Mouse (Mus musculus) embryonic fibroblast, embryonic 13.5 days (primary cell): ENCODE results near the gene Sub1. TPM values are rescaled to one million over a fixed set of nuclear protein-coding genes. Genes with fewer than 3 reads are reported as not detected.

ENCODE experiments used
- H3K27ac ChIP-seq: 2 replicates; pipeline ENCODE4 v1.5.1; 2012; ENCODE audit warnings: low read length, control low read depth, inconsistent platforms; ENCODE audit not compliant: insufficient read depth
- H3K4me1 ChIP-seq: 2 replicates; pipeline ENCODE4 v1.6.1; 2011; ENCODE audit warnings: low read length; ENCODE audit not compliant: control insufficient read depth, insufficient read depth
- H3K4me3 ChIP-seq: 2 replicates; pipeline ENCODE4 v1.5.1; 2011; ENCODE audit warnings: mild to moderate bottlenecking, control low read depth, low read length; ENCODE audit not compliant: insufficient read depth
- CTCF ChIP-seq: IDR thresholded peaks from 2 replicates; pipeline ENCODE4 v1.5.1; 2011; ENCODE audit warnings: mild to moderate bottlenecking, control low read depth, low read length, moderate library complexity, borderline replicate concordance; ENCODE audit not compliant: insufficient read depth
- POLR2A ChIP-seq: IDR thresholded peaks from 2 replicates; pipeline ENCODE4 v1.6.1; 2011; ENCODE audit warnings: low read depth, mild to moderate bottlenecking, control low read depth, low read length, moderate library complexity
- polyA plus RNA-seq: library from polyadenylated mRNA; stranded (reverse); fragments of >200 nt; gene quantifications from 2 replicates; pipeline ENCODE4 v1.2.4, GENCODE M21; 2011; ENCODE audit warnings: low read depth; ENCODE audit not compliant: missing spikeins, insufficient read length

Gene Sub1
- polyA plus RNA-seq, 1 experiment: 174 TPM

DNA sequence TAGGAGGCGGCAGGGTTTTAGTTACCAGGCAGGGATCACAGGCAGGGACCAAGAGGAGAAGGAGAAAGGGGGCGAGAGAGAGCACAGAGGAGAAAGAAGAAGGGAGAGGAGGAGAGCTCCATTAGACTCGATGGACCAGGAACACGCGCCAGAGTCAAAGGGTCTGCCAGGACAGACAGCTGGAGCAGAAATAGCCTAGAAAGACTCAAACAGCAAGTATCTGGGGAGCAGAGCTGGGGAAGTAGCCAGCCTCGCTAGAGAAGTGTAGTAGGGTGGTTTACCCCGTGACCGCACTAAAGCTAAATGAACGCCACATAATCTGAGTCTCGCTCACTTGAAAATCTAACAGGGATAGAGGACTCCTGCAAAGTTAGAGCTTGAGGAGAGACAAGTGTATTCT lies 26.2 kb downstream of the Sub1 start:
- no peak for TF ChIP-seq POLR2A
- no peaks in the 10 kb centered on the region for H3K4me1 ChIP-seq

DNA sequence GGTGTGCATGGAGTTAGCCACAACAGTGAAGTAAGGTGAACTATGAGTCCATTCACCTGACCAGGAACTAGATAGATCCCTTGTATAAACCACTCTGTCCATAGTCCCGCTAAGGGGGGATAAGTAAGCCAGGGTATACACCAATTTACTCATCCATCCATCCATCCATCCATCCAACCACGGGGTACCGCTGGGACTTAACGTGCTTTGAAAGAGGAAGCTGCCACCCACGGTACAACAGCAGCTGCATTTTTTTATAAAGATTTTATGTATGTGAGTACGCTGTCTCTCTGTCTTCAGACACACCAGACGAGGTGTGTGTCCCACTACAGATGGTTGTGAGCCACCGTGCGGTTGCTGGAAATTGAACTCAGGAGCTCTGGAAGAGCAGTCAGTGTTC lies 27.9 kb downstream of the Sub1 start:
- Histone ChIP-seq H3K27ac (no peak overlapping the region), H3K4me1 (no peaks in the 10 kb centered on the region), H3K4me3 (no peak overlapping the region)
- no peak for TF ChIP-seq CTCF
- no peak for TF ChIP-seq POLR2A

More for the DNA sequence above, 26.2 kb downstream of the Sub1 start:
- H3K27ac ChIP-seq: no peak overlapping the region
- H3K4me3 ChIP-seq: no peak overlapping the region

DNA sequence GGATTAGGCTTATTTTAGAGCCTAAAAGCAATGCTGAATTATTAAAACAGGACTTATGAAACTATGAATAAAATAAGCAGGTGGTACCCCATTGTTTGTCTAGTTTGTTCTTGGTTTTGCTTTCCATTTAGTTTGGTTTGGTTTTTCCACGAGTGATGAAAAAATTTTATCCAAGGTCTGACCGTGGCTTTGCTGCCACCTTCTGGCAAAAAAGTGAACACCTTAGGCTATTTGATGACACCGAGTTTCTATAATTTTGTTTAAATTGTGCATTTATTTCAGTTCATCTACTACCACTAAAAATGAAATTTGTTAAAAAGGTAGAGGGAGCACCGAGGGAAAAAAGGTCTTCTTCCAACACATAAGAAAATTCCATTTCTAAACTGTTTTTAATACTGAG lies 30.4 kb downstream of the Sub1 start:
- TF ChIP-seq POLR2A (no peak), CTCF (no peak)
- H3K27ac ChIP-seq: no peak overlapping the region
- H3K4me3 ChIP-seq: no peak overlapping the region
- H3K4me1 ChIP-seq: no peaks in the 10 kb centered on the region

DNA sequence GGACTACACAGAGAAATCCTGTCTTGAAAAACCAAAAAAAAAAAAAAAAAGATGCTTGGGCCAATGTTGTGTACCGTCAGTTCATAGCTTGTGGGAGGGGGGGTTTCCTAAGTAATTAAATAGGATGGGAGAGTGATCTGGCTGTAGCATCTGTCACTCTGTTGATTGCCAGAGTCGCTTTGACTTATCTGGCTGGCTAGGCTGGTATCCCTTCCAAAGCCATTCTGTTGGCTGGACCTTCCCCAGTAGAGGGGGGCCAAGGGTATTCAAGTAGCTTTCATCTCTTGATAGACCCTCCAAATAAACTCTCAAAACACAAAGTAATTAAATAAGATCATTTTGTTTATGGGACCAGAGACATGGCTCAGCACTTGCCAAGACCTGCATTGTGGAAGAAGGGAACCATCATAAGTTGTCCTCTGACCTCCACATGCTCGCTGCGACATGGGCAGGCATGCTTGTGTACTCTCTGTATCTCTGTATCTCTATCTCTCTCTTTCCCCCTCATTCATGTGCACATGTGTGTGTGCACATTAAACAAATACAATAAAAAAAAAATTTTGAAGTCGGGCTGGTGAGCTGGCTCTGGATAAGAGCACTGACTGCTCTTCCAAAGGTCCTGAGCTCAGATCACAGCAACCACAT lies 31.5 kb downstream of the Sub1 start:
- Histone ChIP-seq H3K4me1 (peaks cover 2% of the 10 kb centered on the region; the same call in 1 of the 2 replicates), H3K27ac (no peak overlapping the region), H3K4me3 (no peak overlapping the region)
- no peak for TF ChIP-seq CTCF
- TF ChIP-seq POLR2A: no peak

DNA sequence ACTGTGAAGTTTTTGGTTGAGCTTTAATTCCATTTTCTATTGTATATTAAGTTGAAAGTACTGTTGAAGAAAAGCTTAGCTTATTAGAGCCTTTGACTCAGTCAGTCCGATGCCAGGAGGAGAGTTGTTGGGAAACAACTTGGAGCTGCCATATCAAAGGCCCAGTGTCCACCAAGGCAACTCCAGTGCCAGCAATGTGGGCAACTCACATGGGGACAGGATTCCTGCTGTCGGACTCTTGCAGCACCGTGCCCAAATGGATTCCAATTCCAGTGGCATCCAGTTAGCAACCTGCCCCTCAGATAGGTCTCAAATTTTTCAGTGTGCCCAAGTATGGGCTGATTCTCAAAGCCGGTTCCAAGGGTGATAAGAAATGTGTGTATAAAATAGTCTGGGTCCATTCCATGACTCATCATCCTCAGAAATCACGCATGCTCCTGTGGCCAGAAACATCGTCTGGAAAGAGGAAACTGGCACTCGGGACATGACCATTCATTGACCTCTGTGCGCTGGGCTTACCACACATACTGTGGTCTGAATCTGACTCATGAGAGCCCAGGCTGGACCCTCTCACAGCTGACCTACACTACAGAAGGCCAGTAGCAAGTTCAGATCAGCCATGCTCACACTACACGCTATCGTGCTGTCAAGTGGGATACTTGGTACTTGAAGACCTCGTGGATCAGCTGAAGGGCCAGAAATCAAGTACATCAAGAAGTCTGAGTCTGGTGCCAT lies 32.8 kb downstream of the Sub1 start:
- H3K27ac ChIP-seq: no peak overlapping the region
- peaks cover 2% of the 10 kb centered on the region; the same call in 1 of the 2 replicates for H3K4me1 ChIP-seq
- TF ChIP-seq CTCF (no peak), POLR2A (no peak)
- H3K4me3 ChIP-seq: no peak overlapping the region

DNA sequence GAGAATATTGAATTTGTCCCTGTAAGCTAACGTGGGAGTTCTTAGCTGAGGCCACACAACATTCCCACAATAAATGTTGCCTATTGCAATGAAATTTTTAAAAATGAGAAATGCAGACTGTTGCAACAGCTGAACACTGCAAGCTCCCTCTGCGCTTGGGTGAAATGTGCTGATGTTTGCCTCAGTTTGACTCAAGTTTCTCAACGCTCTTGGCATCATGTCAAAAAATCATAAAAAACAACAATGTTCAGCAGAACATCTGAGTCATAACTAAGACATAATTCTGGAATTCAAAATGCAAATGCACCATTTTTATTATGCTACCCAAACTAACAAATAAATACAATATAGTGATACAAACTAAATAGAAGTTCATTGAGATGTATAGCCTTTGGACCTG lies 37.1 kb downstream of the Sub1 start:
- TF ChIP-seq CTCF: no peak
- TF ChIP-seq POLR2A: no peak
- Histone ChIP-seq H3K4me1 (peaks cover 2% of the 10 kb centered on the region; the same call in 1 of the 2 replicates), H3K4me3 (no peak overlapping the region), H3K27ac (no peak overlapping the region)

DNA sequence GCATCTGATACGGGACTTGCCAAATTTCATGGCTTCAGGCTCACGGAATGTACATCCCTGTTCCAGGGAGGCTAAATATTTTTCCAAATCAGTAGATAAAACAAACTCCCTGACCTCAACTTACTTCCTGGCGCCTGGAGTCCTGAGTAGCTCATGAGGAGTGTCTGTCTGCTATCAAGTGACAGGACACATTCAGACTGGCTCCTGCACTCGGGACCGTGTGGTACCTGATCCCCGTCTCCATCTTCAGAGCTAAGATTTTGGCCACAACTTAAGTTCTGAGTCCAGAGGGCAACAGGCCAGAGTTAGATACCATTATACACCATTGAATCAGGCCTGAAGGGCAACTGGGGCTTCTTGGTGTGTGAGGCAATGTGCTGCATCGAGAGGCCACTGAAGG lies 40.7 kb downstream of the Sub1 start:
- H3K4me3 ChIP-seq: no peak overlapping the region
- no peak overlapping the region for H3K27ac ChIP-seq
- TF ChIP-seq CTCF (no peak), POLR2A (no peak)
- H3K4me1 ChIP-seq: peaks cover 2% of the 10 kb centered on the region; the same call in 1 of the 2 replicates

DNA sequence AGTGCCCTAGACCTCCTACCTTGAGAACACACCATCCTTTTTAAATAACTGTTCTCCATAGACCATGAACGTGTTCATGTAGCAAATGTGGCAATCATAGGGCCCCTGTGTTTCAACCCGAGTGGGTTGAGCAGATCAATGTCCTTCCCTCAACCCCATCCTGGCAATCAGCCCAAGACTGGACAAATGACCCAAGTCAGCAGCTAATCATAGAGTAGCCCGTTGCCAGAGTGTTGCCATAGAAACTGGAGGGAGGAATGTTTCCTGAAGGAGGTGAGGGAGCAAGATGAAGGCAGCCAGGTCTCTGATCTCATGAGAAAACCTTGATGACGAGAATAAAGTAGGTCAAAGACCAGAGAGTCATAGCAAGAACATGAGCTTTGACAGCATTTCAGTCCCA lies 42.6 kb downstream of the Sub1 start:
- no peak overlapping the region for H3K4me3 ChIP-seq
- no peak for TF ChIP-seq POLR2A
- no peak for TF ChIP-seq CTCF
- H3K4me1 ChIP-seq: no peaks in the 10 kb centered on the region
- H3K27ac ChIP-seq: no peak overlapping the region

DNA sequence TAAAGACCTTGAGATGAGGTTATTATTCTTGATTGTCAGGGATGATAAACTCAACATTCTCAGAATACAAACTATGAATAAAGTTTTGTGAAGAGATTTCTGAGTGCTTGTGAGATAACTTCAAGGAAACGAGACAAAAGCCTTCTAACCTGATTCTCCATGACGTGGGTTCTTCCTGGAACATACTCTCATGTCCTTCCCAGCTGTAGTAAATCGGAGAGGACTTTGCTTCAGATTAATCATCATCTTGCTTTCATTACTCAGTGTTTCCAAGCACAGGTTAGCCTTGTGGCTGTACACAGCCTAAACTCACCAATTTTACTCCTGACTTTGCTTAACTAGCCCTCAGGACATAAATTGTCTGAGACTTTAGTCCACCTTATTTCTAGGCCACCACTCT lies 44.6 kb downstream of the Sub1 start:
- no peak overlapping the region for H3K27ac ChIP-seq
- no peak overlapping the region for H3K4me3 ChIP-seq
- TF ChIP-seq CTCF (no peak), POLR2A (no peak)
- no peaks in the 10 kb centered on the region for H3K4me1 ChIP-seq

DNA sequence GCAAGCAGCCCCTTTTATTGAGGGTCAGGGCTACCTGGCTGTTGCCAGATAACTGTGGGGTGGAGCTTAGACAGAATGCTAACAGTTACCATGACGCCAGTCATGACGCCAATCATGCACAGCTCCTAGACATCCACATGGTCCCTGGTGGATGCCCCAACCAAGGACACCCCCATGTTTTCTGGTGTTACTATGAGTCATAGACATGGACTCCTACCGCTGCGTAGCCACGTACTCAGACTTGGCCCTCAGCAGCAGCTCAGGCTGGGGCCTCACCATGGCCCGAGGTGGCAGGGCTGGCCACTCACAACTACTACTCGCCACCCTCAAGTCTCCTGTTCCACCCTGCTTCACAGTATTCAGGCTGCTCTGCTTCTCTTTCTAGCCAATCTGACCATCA lies 45.6 kb downstream of the Sub1 start:
- Histone ChIP-seq H3K4me3 (no peak overlapping the region), H3K4me1 (no peaks in the 10 kb centered on the region), H3K27ac (no peak overlapping the region)
- no peak for TF ChIP-seq CTCF
- no peak for TF ChIP-seq POLR2A
